Mouse (Mus musculus): ENCODE results near the gene Atg13.

- TF ChIP-seq TAL1 (conservative IDR thresholded peaks at IDR 0.05; ENCODE audit: low read depth, low read length) = no peak
- TF ChIP-seq CTCF (IDR thresholded peaks at IDR 0.05; ENCODE audit: low read depth, low read length) = no peak
- no peak for TF ChIP-seq GATA1 (IDR thresholded peaks at IDR 0.05; ENCODE audit: borderline replicate concordance, low read length)
- TF ChIP-seq POLR2AphosphoS5 (IDR thresholded peaks at IDR 0.05; ENCODE audit: insufficient replicate concordance, low read depth, low read length) = no peak
These were observed 4.6 kb downstream of the Atg13 start for GRCm38 (mm10) chr2:91705736-91706135.

Measured in G1E (cell line).